In genomic region chr10:79940749-79941148, GRCm38 (mm10) we compare ENCODE assay signal across 15 mouse cellular contexts. TPM values are rescaled to one million over a fixed set of nuclear protein-coding genes. Genes with fewer than 3 reads are reported as not detected.
A peak's percentile ranks its signal among the peaks of the same experiment; 100 is the strongest.
DNase-seq lines count a peak whose midpoint lies in the region; ATAC-seq and TF ChIP-seq lines count a peak whose summit lies in the region.
"Had no signal": no experiment of that assay in that cellular context is flagged by ENCODE, and none has a peak within 500 bp of the region (broad histone marks: within the 10 kb centered on the region; RNA-seq: fewer than 3 reads in every experiment).

No protein-coding gene starts in this region.

- TF ChIP-seq CTCF in lung, postnatal 0 days (IDR thresholded peaks at IDR 0.05) = no peak
- no peak for TF ChIP-seq CTCF in liver, postnatal 0 days (IDR thresholded peaks at IDR 0.05; ENCODE audit: low read depth)

- no peak for ATAC-seq in lung, postnatal 0 days
- no peak for ATAC-seq in heart, embryonic 12.5 days (ENCODE audit: insufficient number of reproducible peaks, low FRiP score)
- no peak for ATAC-seq in liver, postnatal 0 days
- ATAC-seq in cerebellum, adult (ENCODE audit: insufficient number of reproducible peaks, low FRiP score, low TSS enrichment) = no peak
- ATAC-seq: hindbrain, embryonic 16.5 days had no signal

- no peak overlapping the region for H3K4me3 ChIP-seq in lung, postnatal 0 days (ENCODE audit: low read depth, low read length)
- H3K4me3 ChIP-seq in heart, embryonic 12.5 days = no peak overlapping the region
- H3K4me3 ChIP-seq in liver, postnatal 0 days (ENCODE audit: low read depth, low read length) = no peak overlapping the region
- H3K4me3 ChIP-seq: embryonic facial prominence, embryonic 15.5 days; limb, embryonic 12.5 days; midbrain, embryonic 12.5 days; neural tube, embryonic 15.5 days had no signal

- no peak overlapping the region for H3K27ac ChIP-seq in lung, postnatal 0 days (ENCODE audit: low read length)
- H3K27ac ChIP-seq in heart, embryonic 12.5 days (ENCODE audit: poor library complexity, severe bottlenecking) = peak overlapping the region; percentile 28; the same call in 1 of the 2 replicates
- peak overlapping the region; percentile 44 for H3K27ac ChIP-seq in liver, postnatal 0 days (ENCODE audit: low read depth)
- H3K27ac ChIP-seq: embryonic facial prominence, embryonic 15.5 days; midbrain, embryonic 12.5 days; neural tube, embryonic 15.5 days had no signal

- 40% methylated on average over 7 of the region's 7 CpGs for WGBS in lung, postnatal 0 days
- WGBS in heart, embryonic 12.5 days = 47% methylated on average over 7 of the region's 7 CpGs
- 34% methylated on average over 7 of the region's 7 CpGs for WGBS in liver, postnatal 0 days (ENCODE audit: insufficient replicate concordance)

- H3K36me3 ChIP-seq in lung, postnatal 0 days (ENCODE audit: insufficient read depth, low read length) = no peaks in the 10 kb centered on the region
- peaks cover 35% of the 10 kb centered on the region for H3K36me3 ChIP-seq in heart, embryonic 12.5 days
- peaks cover 23% of the 10 kb centered on the region for H3K36me3 ChIP-seq in liver, postnatal 0 days (replicated peaks; ENCODE audit: insufficient read depth, low read length)
- no peaks in the 10 kb centered on the region for H3K36me3 ChIP-seq in splenic B cell, adult 2 months (ENCODE audit: control insufficient read depth, insufficient read depth, low read length, poor library complexity, severe bottlenecking)

- H3K27me3 ChIP-seq in lung, postnatal 0 days (replicated peaks; ENCODE audit: insufficient read depth, low read length) = no peaks in the 10 kb centered on the region
- no peaks in the 10 kb centered on the region for H3K27me3 ChIP-seq in heart, embryonic 12.5 days (replicated peaks)
- H3K27me3 ChIP-seq in liver, postnatal 0 days (ENCODE audit: insufficient read depth, low read length) = no peaks in the 10 kb centered on the region
- no peaks in the 10 kb centered on the region for H3K27me3 ChIP-seq in splenic B cell, adult 2 months (ENCODE audit: control insufficient read depth, insufficient read depth, low read length, poor library complexity, severe bottlenecking)
- H3K27me3 ChIP-seq: embryonic facial prominence, embryonic 15.5 days; limb, embryonic 12.5 days; midbrain, embryonic 12.5 days; neural tube, embryonic 15.5 days had no signal

- no peaks in the 10 kb centered on the region for H3K9me3 ChIP-seq in lung, postnatal 0 days (ENCODE audit: low read length)
- H3K9me3 ChIP-seq in heart, embryonic 12.5 days (replicated peaks) = no peaks in the 10 kb centered on the region
- no peaks in the 10 kb centered on the region for H3K9me3 ChIP-seq in liver, postnatal 0 days (ENCODE audit: low read length)
- H3K9me3 ChIP-seq: embryonic facial prominence, embryonic 15.5 days; limb, embryonic 12.5 days; midbrain, embryonic 12.5 days; neural tube, embryonic 15.5 days had no signal

- H3K4me1 ChIP-seq in lung, postnatal 0 days (ENCODE audit: insufficient read depth, low read depth, low read length) = peaks cover 35% of the 10 kb centered on the region
- peaks cover 72% of the 10 kb centered on the region for H3K4me1 ChIP-seq in heart, embryonic 12.5 days (replicated peaks)
- H3K4me1 ChIP-seq in liver, postnatal 0 days (ENCODE audit: insufficient read depth) = peaks cover 89% of the 10 kb centered on the region

- H3K9ac ChIP-seq in lung, postnatal 0 days (replicated peaks; ENCODE audit: low read depth) = no peak overlapping the region
- H3K9ac ChIP-seq in heart, embryonic 12.5 days = peak overlapping the region; percentile 24; the same call in 1 of the 2 replicates
- peak overlapping the region; percentile 27; the same call in 1 of the 2 replicates for H3K9ac ChIP-seq in liver, postnatal 0 days (replicated peaks)
- H3K9ac ChIP-seq: embryonic facial prominence, embryonic 15.5 days; limb, embryonic 12.5 days; midbrain, embryonic 12.5 days; neural tube, embryonic 15.5 days had no signal

- H3K4me2 ChIP-seq in lung, postnatal 0 days (replicated peaks; ENCODE audit: low read depth, low read length) = no peak overlapping the region
- peak overlapping the region; percentile 25 for H3K4me2 ChIP-seq in heart, embryonic 12.5 days
- peak overlapping the region; percentile 47; the same call in 1 of the 2 replicates for H3K4me2 ChIP-seq in liver, postnatal 0 days (ENCODE audit: low read depth, low read length)
- H3K4me2 ChIP-seq: embryonic facial prominence, embryonic 15.5 days; limb, embryonic 12.5 days; midbrain, embryonic 12.5 days; neural tube, embryonic 15.5 days had no signal

- no peak for TF ChIP-seq EP300 in lung, postnatal 0 days (IDR thresholded peaks at IDR 0.05)
- TF ChIP-seq EP300 in liver, postnatal 0 days (IDR thresholded peaks at IDR 0.05; ENCODE audit: low read depth) = peak; percentile 44; the same call in 1 of the 2 replicates

- peak; percentile 67 for DNase-seq in lung, postnatal 36 days
- DNase-seq in lung, postnatal 0 days (ENCODE audit: low spot score) = no peak
- DNase-seq in liver, postnatal 0 days = peak; percentile 69
- peak; percentile 92 for DNase-seq in splenic B cell, adult 2 months (ENCODE audit: low read depth, low spot score)
- no peak for DNase-seq in retina, postnatal 1 day
- DNase-seq: adrenal gland, adult 2 months; cerebellum, adult 9-10 months had no signal

RNA-seq across cellular contexts. Expression of gene Arid3a, which starts 13.9 kb away (rescaled TPM):
- 4.8 and 7.1 TPM in 2 replicates for polyA plus RNA-seq in lung, postnatal 0 days (2015; fragmentation: Nextera tagmentation; extraction: Ambion mirVana)
- polyA plus RNA-seq in heart, embryonic 12.5 days (2016; fragmentation: Nextera tagmentation; extraction: Ambion mirVana) = 6.3 and 8.3 TPM in 2 replicates
- 4.5 and 5.5 TPM in 2 replicates for polyA plus RNA-seq in liver, postnatal 0 days (2015; fragmentation: Nextera tagmentation; extraction: Ambion mirVana)

RNA-seq across cellular contexts. Expression of gene Wdr18, which starts 19.2 kb away (rescaled TPM):
- 32.8 and 44.2 TPM in 2 replicates for polyA plus RNA-seq in lung, postnatal 0 days (2015; fragmentation: Nextera tagmentation; extraction: Ambion mirVana)
- polyA plus RNA-seq in heart, embryonic 12.5 days (2016; fragmentation: Nextera tagmentation; extraction: Ambion mirVana) = 78.8 and 89.6 TPM in 2 replicates
- polyA plus RNA-seq in liver, postnatal 0 days (2015; fragmentation: Nextera tagmentation; extraction: Ambion mirVana) = 40.7 and 41.2 TPM in 2 replicates

RNA-seq across cellular contexts. Expression of gene R3hdm4, which starts 19.7 kb away (rescaled TPM):
- polyA plus RNA-seq in lung, postnatal 0 days (2015; fragmentation: Nextera tagmentation; extraction: Ambion mirVana) = 123 and 129 TPM in 2 replicates
- 92.8 and 97.3 TPM in 2 replicates for polyA plus RNA-seq in heart, embryonic 12.5 days (2016; fragmentation: Nextera tagmentation; extraction: Ambion mirVana)
- 47.3 and 51.7 TPM in 2 replicates for polyA plus RNA-seq in liver, postnatal 0 days (2015; fragmentation: Nextera tagmentation; extraction: Ambion mirVana)

RNA-seq across cellular contexts. Expression of gene Kiss1r, which starts 24.0 kb away (rescaled TPM):
- polyA plus RNA-seq in lung, postnatal 0 days (2015; fragmentation: Nextera tagmentation; extraction: Ambion mirVana) = 1.6 and 1.7 TPM in 2 replicates
- polyA plus RNA-seq in heart, embryonic 12.5 days (2016; fragmentation: Nextera tagmentation; extraction: Ambion mirVana) = 0.45 and 0.55 TPM in 2 replicates
- polyA plus RNA-seq in liver, postnatal 0 days (2015; fragmentation: Nextera tagmentation; extraction: Ambion mirVana) = 0.18 and 0.34 TPM in 2 replicates

RNA-seq across cellular contexts. Expression of gene Grin3b, which starts 29.8 kb away (rescaled TPM):
- 0.24 and 0.32 TPM in 2 replicates for polyA plus RNA-seq in lung, postnatal 0 days (2015; fragmentation: Nextera tagmentation; extraction: Ambion mirVana)
- 0.12 and 0.29 TPM in 2 replicates for polyA plus RNA-seq in heart, embryonic 12.5 days (2016; fragmentation: Nextera tagmentation; extraction: Ambion mirVana)
- polyA plus RNA-seq in liver, postnatal 0 days (2015; fragmentation: Nextera tagmentation; extraction: Ambion mirVana) = 0.05 TPM in 1 of 2 replicates, not detected in the other
- polyA plus RNA-seq: large intestine, adult 2 months had no signal

Comparison
In these comparisons a context has a peak if more than half of its experiments do, and no peak if none do; other contexts are left out.
1. DNase-seq: peak in lung, postnatal 36 days (single experiment), liver, postnatal 0 days (single experiment) and splenic B cell, adult 2 months (single experiment); none in lung, postnatal 0 days (single experiment) and retina, postnatal 1 day (single experiment).